Mouse (Mus musculus): Measurements from ENCODE around the gene Vwf. TPM values are rescaled to one million over a fixed set of nuclear protein-coding genes. Genes with fewer than 3 reads are reported as not detected.

Gene Vwf
- polyA plus RNA-seq, 1 experiment = 1.2 TPM

GRCm38 (mm10) chr6:125588241-125588640 is 41.7 kb downstream of the Vwf start:
- Histone ChIP-seq H3K27me3 (ENCODE audit: control insufficient read depth, insufficient read depth, insufficient read length) (peaks cover 8% of the 10 kb centered on the region), H3K36me3 (ENCODE audit: control insufficient read depth, insufficient read depth) (no peaks in the 10 kb centered on the region), H3K4me3 (no peak overlapping the region), H3K79me2 (ENCODE audit: control insufficient read depth, insufficient read depth) (no peaks in the 10 kb centered on the region), H3ac (ENCODE audit: control insufficient read depth, insufficient read length) (no peak overlapping the region), H3K4me2 (ENCODE audit: low read depth) (no peak overlapping the region)
- no peak for TF ChIP-seq MYOG (IDR thresholded peaks at IDR 0.05; ENCODE audit: control insufficient read depth in 1 of 3, insufficient read depth in 1 of 3, insufficient read length in 2 of 3, low read depth in 2 of 3)
- no peak for TF ChIP-seq POLR2A (IDR thresholded peaks at IDR 0.05; ENCODE audit: insufficient read length, low read depth)
- TF ChIP-seq MAX (IDR thresholded peaks at IDR 0.05; ENCODE audit: low read depth) = no peak
- no peak for TF ChIP-seq POLR2AphosphoS2 (IDR thresholded peaks at IDR 0.05; ENCODE audit: insufficient read length, low read depth)
- no peak for TF ChIP-seq USF1 (IDR thresholded peaks at IDR 0.05; ENCODE audit: low read depth)
- TF ChIP-seq TCF3 (IDR thresholded peaks at IDR 0.05; ENCODE audit: insufficient read length, low read depth) = no peak
- no peak for TF ChIP-seq E2F4 (IDR thresholded peaks at IDR 0.05; ENCODE audit: insufficient read depth)
- no peak for TF ChIP-seq REST (IDR thresholded peaks at IDR 0.05; ENCODE audit: insufficient read depth, insufficient read length)
- TF ChIP-seq CEBPB (IDR thresholded peaks at IDR 0.05; ENCODE audit: insufficient read depth, poor library complexity, severe bottlenecking) = no peak
- no peak for TF ChIP-seq MYOD1 (IDR thresholded peaks at IDR 0.05; ENCODE audit: control insufficient read depth in 1 of 3, insufficient read length in 2 of 3, low read depth in 2 of 3)
- no peak for TF ChIP-seq TCF12 (IDR thresholded peaks at IDR 0.05; ENCODE audit: insufficient read depth, poor library complexity, severe bottlenecking)
- TF ChIP-seq SRF (IDR thresholded peaks at IDR 0.05; ENCODE audit: control insufficient read depth, insufficient read length, low read depth) = no peak

DNA sequence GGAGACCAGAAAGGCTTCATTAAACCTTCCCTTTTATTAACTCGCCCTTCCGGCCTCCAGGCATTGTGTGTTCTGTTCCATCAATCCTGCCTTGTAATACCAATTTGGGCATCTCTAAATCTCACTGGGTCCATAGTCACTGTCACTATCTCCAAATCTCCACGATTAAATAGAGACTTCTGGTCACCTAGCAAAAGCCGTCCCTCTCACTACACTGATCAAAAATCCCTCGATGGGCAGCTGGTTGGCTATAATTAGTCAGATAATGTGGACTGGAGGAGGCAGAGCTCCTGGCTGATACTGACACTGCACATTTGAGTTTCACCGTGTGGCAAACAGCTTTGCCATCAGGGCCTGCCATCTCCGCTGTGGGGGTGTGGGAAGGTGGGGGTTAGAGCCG is 42.5 kb downstream of the Vwf start:
- Histone ChIP-seq H3K4me3 (no peak overlapping the region), H3K79me2 (ENCODE audit: control insufficient read depth, insufficient read depth) (no peaks in the 10 kb centered on the region)

DNA sequence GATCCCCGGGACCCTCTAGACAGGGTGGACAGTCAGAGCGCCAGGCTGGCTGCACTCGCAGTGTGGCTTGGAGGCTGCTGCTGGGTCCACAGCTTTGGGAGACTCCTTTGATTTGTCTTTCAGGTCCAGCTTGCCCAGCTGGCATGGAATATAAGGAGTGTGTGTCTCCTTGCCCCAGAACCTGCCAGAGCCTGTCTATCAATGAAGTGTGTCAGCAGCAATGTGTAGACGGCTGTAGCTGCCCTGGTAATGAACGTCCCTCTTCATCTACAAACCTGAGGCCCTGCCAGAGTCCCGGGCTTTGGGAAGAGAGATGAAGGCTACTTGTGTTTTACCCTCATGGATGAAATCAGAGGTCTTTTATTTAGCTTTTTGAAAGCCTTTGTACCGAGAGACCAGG is 43.5 kb downstream of the Vwf start:
- no peaks in the 10 kb centered on the region for H3K79me2 ChIP-seq (ENCODE audit: control insufficient read depth, insufficient read depth)
- no peak overlapping the region for H3ac ChIP-seq (ENCODE audit: control insufficient read depth, insufficient read length)
- no peak overlapping the region for H3K4me3 ChIP-seq
- H3K4me2 ChIP-seq (ENCODE audit: low read depth) = no peak overlapping the region
- TF ChIP-seq TCF12 (IDR thresholded peaks at IDR 0.05; ENCODE audit: insufficient read depth, poor library complexity, severe bottlenecking) (no peak), POLR2AphosphoS2 (IDR thresholded peaks at IDR 0.05; ENCODE audit: insufficient read length, low read depth) (no peak), TCF3 (IDR thresholded peaks at IDR 0.05; ENCODE audit: insufficient read length, low read depth) (no peak)
- peaks cover 8% of the 10 kb centered on the region for H3K27me3 ChIP-seq (ENCODE audit: control insufficient read depth, insufficient read depth, insufficient read length)
- H3K36me3 ChIP-seq (ENCODE audit: control insufficient read depth, insufficient read depth) = no peaks in the 10 kb centered on the region

More for the DNA sequence above, 42.5 kb downstream of the Vwf start:
- H3K27me3 ChIP-seq (ENCODE audit: control insufficient read depth, insufficient read depth, insufficient read length) = peaks cover 8% of the 10 kb centered on the region
- TF ChIP-seq TCF12 (IDR thresholded peaks at IDR 0.05; ENCODE audit: insufficient read depth, poor library complexity, severe bottlenecking) (no peak), POLR2A (IDR thresholded peaks at IDR 0.05; ENCODE audit: insufficient read length, low read depth) (no peak), SRF (IDR thresholded peaks at IDR 0.05; ENCODE audit: control insufficient read depth, insufficient read length, low read depth) (no peak), MYOD1 (IDR thresholded peaks at IDR 0.05; ENCODE audit: control insufficient read depth in 1 of 3, insufficient read length in 2 of 3, low read depth in 2 of 3) (peak in 1 of 3 experiments; percentile 5), REST (IDR thresholded peaks at IDR 0.05; ENCODE audit: insufficient read depth, insufficient read length) (no peak)
- H3K36me3 ChIP-seq (ENCODE audit: control insufficient read depth, insufficient read depth) = no peaks in the 10 kb centered on the region
- H3K4me2 ChIP-seq (ENCODE audit: low read depth) = no peak overlapping the region
- H3ac ChIP-seq (ENCODE audit: control insufficient read depth, insufficient read length) = no peak overlapping the region

DNA sequence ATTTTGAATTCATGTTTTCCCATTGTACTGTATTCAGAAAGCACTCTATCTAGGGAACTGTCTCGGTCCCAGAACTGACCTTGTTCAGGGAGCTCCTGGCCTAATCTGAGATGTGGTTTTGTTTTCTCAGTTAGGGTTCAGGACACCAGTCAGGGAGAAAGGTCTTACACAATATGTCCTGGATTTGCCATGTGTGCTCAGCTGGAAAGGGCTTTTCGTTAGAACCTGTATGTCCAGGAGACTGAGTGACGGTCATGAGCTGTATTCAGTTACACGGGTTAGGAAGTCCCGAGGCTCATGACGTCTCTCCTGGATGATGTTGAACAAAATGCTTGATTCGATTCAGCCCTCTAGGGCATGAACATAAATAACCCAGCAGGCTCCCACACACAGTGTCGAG is 43.9 kb downstream of the Vwf start:
- no peak overlapping the region for H3K4me3 ChIP-seq
- TF ChIP-seq SRF (IDR thresholded peaks at IDR 0.05; ENCODE audit: control insufficient read depth, insufficient read length, low read depth) (no peak), MAX (IDR thresholded peaks at IDR 0.05; ENCODE audit: low read depth) (no peak), USF1 (IDR thresholded peaks at IDR 0.05; ENCODE audit: low read depth) (no peak), REST (IDR thresholded peaks at IDR 0.05; ENCODE audit: insufficient read depth, insufficient read length) (no peak), TCF3 (IDR thresholded peaks at IDR 0.05; ENCODE audit: insufficient read length, low read depth) (no peak), E2F4 (IDR thresholded peaks at IDR 0.05; ENCODE audit: insufficient read depth) (no peak), MYOG (IDR thresholded peaks at IDR 0.05; ENCODE audit: control insufficient read depth in 1 of 3, insufficient read depth in 1 of 3, insufficient read length in 2 of 3, low read depth in 2 of 3) (no peak), CEBPB (IDR thresholded peaks at IDR 0.05; ENCODE audit: insufficient read depth, poor library complexity, severe bottlenecking) (no peak)
- no peak overlapping the region for H3K4me2 ChIP-seq (ENCODE audit: low read depth)
- H3K27me3 ChIP-seq (ENCODE audit: control insufficient read depth, insufficient read depth, insufficient read length) = peaks cover 8% of the 10 kb centered on the region
- no peaks in the 10 kb centered on the region for H3K36me3 ChIP-seq (ENCODE audit: control insufficient read depth, insufficient read depth)
- H3ac ChIP-seq (ENCODE audit: control insufficient read depth, insufficient read length) = no peak overlapping the region
- no peaks in the 10 kb centered on the region for H3K79me2 ChIP-seq (ENCODE audit: control insufficient read depth, insufficient read depth)

GRCm38 (mm10) chr6:125591652-125592385 is 45.2 kb downstream of the Vwf start:
- no peak overlapping the region for H3K4me3 ChIP-seq
- no peaks in the 10 kb centered on the region for H3K36me3 ChIP-seq (ENCODE audit: control insufficient read depth, insufficient read depth)
- no peaks in the 10 kb centered on the region for H3K79me2 ChIP-seq (ENCODE audit: control insufficient read depth, insufficient read depth)
- TF ChIP-seq MAX (IDR thresholded peaks at IDR 0.05; ENCODE audit: low read depth) (no peak), SRF (IDR thresholded peaks at IDR 0.05; ENCODE audit: control insufficient read depth, insufficient read length, low read depth) (no peak), TCF12 (IDR thresholded peaks at IDR 0.05; ENCODE audit: insufficient read depth, poor library complexity, severe bottlenecking) (no peak), MYOG (IDR thresholded peaks at IDR 0.05; ENCODE audit: control insufficient read depth in 1 of 3, insufficient read depth in 1 of 3, insufficient read length in 2 of 3, low read depth in 2 of 3) (peak in 1 of 3 experiments; percentile 82), USF1 (IDR thresholded peaks at IDR 0.05; ENCODE audit: low read depth) (no peak), POLR2A (IDR thresholded peaks at IDR 0.05; ENCODE audit: insufficient read length, low read depth) (no peak), CEBPB (IDR thresholded peaks at IDR 0.05; ENCODE audit: insufficient read depth, poor library complexity, severe bottlenecking) (no peak), TCF3 (IDR thresholded peaks at IDR 0.05; ENCODE audit: insufficient read length, low read depth) (no peak), E2F4 (IDR thresholded peaks at IDR 0.05; ENCODE audit: insufficient read depth) (no peak), MYOD1 (IDR thresholded peaks at IDR 0.05; ENCODE audit: control insufficient read depth in 1 of 3, insufficient read length in 2 of 3, low read depth in 2 of 3) (peak in 2 of 3 experiments; percentile 17 to 61), POLR2AphosphoS2 (IDR thresholded peaks at IDR 0.05; ENCODE audit: insufficient read length, low read depth) (no peak), REST (IDR thresholded peaks at IDR 0.05; ENCODE audit: insufficient read depth, insufficient read length) (no peak)
- peaks cover 8% of the 10 kb centered on the region for H3K27me3 ChIP-seq (ENCODE audit: control insufficient read depth, insufficient read depth, insufficient read length)
- H3K4me2 ChIP-seq (ENCODE audit: low read depth) = peak overlapping the region; percentile 7
- H3ac ChIP-seq (ENCODE audit: control insufficient read depth, insufficient read length) = no peak overlapping the region

Data from myocyte (in vitro differentiated cells).